Mouse (Mus musculus) C2C12 (cell line): ENCODE results near the gene Pld6.

Source experiments
- CTCF ChIP-seq: IDR thresholded peaks from one replicate; pipeline ENCODE4 v1.5.1; 2011; ENCODE audit not compliant: control insufficient read depth, insufficient read depth, insufficient read length
- MYOG ChIP-seq: IDR thresholded peaks from one replicate; pipeline ENCODE4 v1.6.1; 2011; ENCODE audit not compliant: control insufficient read depth, insufficient read length; ENCODE audit errors: extremely low read depth

DNA sequence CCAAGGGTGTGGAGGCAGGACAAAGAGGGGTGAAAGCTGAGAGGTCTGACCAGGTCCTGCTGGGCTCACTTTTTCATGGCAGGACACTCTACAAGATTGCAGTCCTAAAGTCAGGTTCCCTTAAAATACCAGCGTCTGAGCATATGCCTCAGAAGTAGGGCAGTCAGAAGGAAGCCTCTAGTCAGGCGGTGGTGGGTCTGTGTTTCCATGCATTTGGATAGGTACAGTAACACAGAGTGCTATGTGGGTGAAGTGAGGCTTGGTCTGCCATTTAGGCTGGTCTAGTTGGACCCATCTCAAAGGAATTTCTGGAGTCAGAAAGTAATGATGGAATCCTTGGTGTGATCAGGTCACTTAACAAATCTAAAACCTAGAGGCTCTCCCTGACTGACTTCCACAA is 18.1 kb downstream of the Pld6 start:
- TF ChIP-seq CTCF (no peak), MYOG (no peak)
